Mouse (Mus musculus) CH12.LX (cell line): Measurements from ENCODE around the gene Sctr. TPM values are rescaled to one million over a fixed set of nuclear protein-coding genes. Genes with fewer than 3 reads are reported as not detected.

Experiments
- DNase-seq: peaks from one replicate; pipeline ENCODE4 v3.0.0-alpha.2; 2013; ENCODE audit errors: extremely low read depth
- H3K27ac ChIP-seq: 2 replicates; pipeline ENCODE4 v1.5.1; 2012; ENCODE audit warnings: low read depth, mild to moderate bottlenecking, control low read depth, moderate library complexity; ENCODE audit not compliant: insufficient read depth
- H3K27me3 ChIP-seq: replicated peaks from 2 replicates; pipeline ENCODE3; 2012; ENCODE audit warnings: inconsistent platforms
- H3K36me3 ChIP-seq, 2 experiments: replicated peaks in 1 of 2; 2 replicates each; pipeline versions ENCODE3 to v1.6.1; 2012; ENCODE audit warnings: inconsistent platforms in 1 of 2, low read length in 1 of 2, mild to moderate bottlenecking in 1 of 2, mixed read lengths in 1 of 2, moderate library complexity in 1 of 2; ENCODE audit not compliant: control insufficient read depth in 1 of 2, insufficient read depth in 1 of 2
- H3K4me1 ChIP-seq, 2 experiments: 2 replicates each; pipeline ENCODE4 v1.6.1; 2012; ENCODE audit warnings: inconsistent platforms in 1 of 2, moderate library complexity in 1 of 2; ENCODE audit not compliant: insufficient read depth in 2 of 2, control insufficient read depth in 1 of 2
- H3K4me2 ChIP-seq: 2 replicates; pipeline ENCODE4 v1.6.1; 2012; ENCODE audit warnings: low read depth, mild to moderate bottlenecking, control low read depth; ENCODE audit not compliant: poor library complexity, insufficient read depth, severe bottlenecking
- H3K4me3 ChIP-seq, 3 experiments: fragments of 150-350 bp in 1 of 3; sonication (generic) in 1 of 3; replicated peaks in 1 of 3; 2 replicates each; pipeline versions ENCODE3 to v1.5.1; 2011 to 2012; ENCODE audit warnings: low read depth in 2 of 3, low read length in 2 of 3, mild to moderate bottlenecking in 2 of 3, moderate library complexity in 2 of 3, control low read depth in 1 of 3, improper control_type of control experiment in 1 of 3, inconsistent platforms in 1 of 3, mixed read lengths in 1 of 3; ENCODE audit not compliant: poor library complexity in 1 of 3
- H3K79me2 ChIP-seq: replicated peaks from 2 replicates; pipeline ENCODE4 v1.6.1; 2012; ENCODE audit warnings: mild to moderate bottlenecking, moderate library complexity; ENCODE audit not compliant: control insufficient read depth, poor library complexity, insufficient read depth, severe bottlenecking; ENCODE audit errors: extremely low read depth
- H3K9ac ChIP-seq: 2 replicates; pipeline ENCODE4 v1.6.1; 2012; ENCODE audit warnings: low read depth, mild to moderate bottlenecking, control low read depth, moderate library complexity; ENCODE audit not compliant: insufficient read depth
- H3K9me3 ChIP-seq: replicated peaks from 2 replicates; pipeline ENCODE3; 2012; ENCODE audit warnings: low read length, inconsistent platforms, mixed read lengths
- CHD1 ChIP-seq: IDR thresholded peaks from 2 replicates; pipeline ENCODE4 v1.6.1; 2012; ENCODE audit warnings: low read depth, low read length, improper control_type of control experiment, inconsistent platforms
- CTCF ChIP-seq, 2 experiments: IDR thresholded peaks in 1 of 2; conservative IDR thresholded peaks in 1 of 2; 2 replicates each; pipeline ENCODE4 v1.5.1; 2011 to 2012; ENCODE audit warnings: low read depth in 2 of 2, low read length in 2 of 2, improper control_type of control experiment in 1 of 2, inconsistent platforms in 1 of 2, mild to moderate bottlenecking in 1 of 2, moderate library complexity in 1 of 2
- E2F4 ChIP-seq: IDR thresholded peaks from 2 replicates; pipeline ENCODE4 v1.6.1; 2011; ENCODE audit warnings: low read depth, low read length, improper control_type of control experiment; ENCODE audit not compliant: insufficient replicate concordance
- ELF1 ChIP-seq: IDR thresholded peaks from 2 replicates; pipeline ENCODE4 v1.6.1; 2014; ENCODE audit warnings: low read depth, mild to moderate bottlenecking, inconsistent platforms, low read length, improper control_type of control experiment
- EP300 ChIP-seq: IDR thresholded peaks from 2 replicates; pipeline ENCODE4 v1.6.1; 2011; ENCODE audit warnings: low read length, improper control_type of control experiment
- ETS1 ChIP-seq: conservative IDR thresholded peaks from 2 replicates; pipeline ENCODE4 v1.6.1; 2012; ENCODE audit warnings: low read depth, mild to moderate bottlenecking, inconsistent platforms, low read length, improper control_type of control experiment, moderate library complexity
- GABPA ChIP-seq: IDR thresholded peaks from 2 replicates; pipeline ENCODE4 v1.6.1; 2012; ENCODE audit warnings: low read depth, low read length, improper control_type of control experiment, inconsistent platforms; ENCODE audit not compliant: insufficient replicate concordance
- HCFC1 ChIP-seq: IDR thresholded peaks from 2 replicates; pipeline ENCODE4 v1.6.1; 2012; ENCODE audit warnings: low read depth, mild to moderate bottlenecking, inconsistent platforms, low read length, improper control_type of control experiment
- JUND ChIP-seq: conservative IDR thresholded peaks from 2 replicates; pipeline ENCODE4 v1.6.1; 2011; ENCODE audit warnings: low read depth, low read length, improper control_type of control experiment
- MAX ChIP-seq: IDR thresholded peaks from 2 replicates; pipeline ENCODE4 v1.6.1; 2011; ENCODE audit warnings: low read length, improper control_type of control experiment
- MAZ ChIP-seq: IDR thresholded peaks from 2 replicates; pipeline ENCODE4 v1.6.1; 2012; ENCODE audit warnings: low read depth, mild to moderate bottlenecking, inconsistent platforms, low read length, improper control_type of control experiment, moderate library complexity
- NRF1 ChIP-seq: IDR thresholded peaks from 2 replicates; pipeline ENCODE4 v1.6.1; 2014; ENCODE audit warnings: low read depth, mild to moderate bottlenecking, inconsistent platforms, low read length, improper control_type of control experiment, moderate library complexity
- PAX5 ChIP-seq: IDR thresholded peaks from 2 replicates; pipeline ENCODE4 v1.6.1; 2012; ENCODE audit warnings: low read length, inconsistent platforms, mixed read lengths
- POLR2AphosphoS2 ChIP-seq: IDR thresholded peaks from 2 replicates; pipeline ENCODE4 v1.6.1; 2011; ENCODE audit warnings: low read depth, low read length, improper control_type of control experiment
- RAD21 ChIP-seq: IDR thresholded peaks from 2 replicates; pipeline ENCODE4 v1.6.1; 2011; ENCODE audit warnings: low read depth, mild to moderate bottlenecking, low read length, improper control_type of control experiment, moderate library complexity
- RCOR1 ChIP-seq: conservative IDR thresholded peaks from 2 replicates; pipeline ENCODE4 v1.6.1; 2012; ENCODE audit warnings: low read depth, mild to moderate bottlenecking, inconsistent platforms, low read length, improper control_type of control experiment
- SMC3 ChIP-seq: IDR thresholded peaks from 2 replicates; pipeline ENCODE4 v1.6.1; 2011; ENCODE audit warnings: low read depth, low read length, improper control_type of control experiment
- TBP ChIP-seq: conservative IDR thresholded peaks from 2 replicates; pipeline ENCODE4 v1.6.1; 2011; ENCODE audit warnings: low read depth, low read length, improper control_type of control experiment
- TCF12 ChIP-seq: IDR thresholded peaks from 2 replicates; pipeline ENCODE4 v1.6.1; 2014; ENCODE audit warnings: low read depth, mild to moderate bottlenecking, inconsistent platforms, low read length, improper control_type of control experiment
- UBTF ChIP-seq: IDR thresholded peaks from 2 replicates; pipeline ENCODE4 v1.6.1; 2012; ENCODE audit warnings: low read depth, mild to moderate bottlenecking, inconsistent platforms, low read length, improper control_type of control experiment, moderate library complexity
- USF1 ChIP-seq: IDR thresholded peaks from 2 replicates; pipeline ENCODE4 v1.6.1; 2014; ENCODE audit warnings: low read depth, mild to moderate bottlenecking, inconsistent platforms, low read length, improper control_type of control experiment
- USF2 ChIP-seq: conservative IDR thresholded peaks from 2 replicates; pipeline ENCODE4 v1.6.1; 2011; ENCODE audit warnings: low read depth, low read length, improper control_type of control experiment
- ZC3H11A ChIP-seq: IDR thresholded peaks from 2 replicates; pipeline ENCODE4 v1.6.1; 2012; ENCODE audit warnings: low read depth, mild to moderate bottlenecking, inconsistent platforms, low read length, improper control_type of control experiment
- ZKSCAN1 ChIP-seq: IDR thresholded peaks from 2 replicates; pipeline ENCODE4 v1.6.1; 2012; ENCODE audit warnings: low read depth, inconsistent platforms, low read length, improper control_type of control experiment, borderline replicate concordance
- ZMIZ1 ChIP-seq: IDR thresholded peaks from 2 replicates; pipeline ENCODE4 v1.6.1; 2012; ENCODE audit warnings: low read depth, mild to moderate bottlenecking, inconsistent platforms, low read length, improper control_type of control experiment
- dilution Hi-C: fragments of 300-500 bp; cut with MboI; formaldehyde crosslinking; loops from 2 replicates; pipeline ENCODE4 v1.14.3; 2020; ENCODE audit warnings: low sequenced_read_pairs; ENCODE audit not compliant: extremely low pct_unique_long_range_greater_than_20kb, extremely low pct_ligation_motif_present
- in situ Hi-C: fragments of 300-500 bp; cut with MboI; formaldehyde crosslinking; loops from 3 replicates; pipeline ENCODE4 v1.14.3; 2019; ENCODE audit warnings: low sequenced_read_pairs, low pct_ligation_motif_present, low pct_unique_long_range_greater_than_20kb, mixed read lengths
- polyA plus RNA-seq: library from polyadenylated mRNA; unstranded; fragments of >175 nt; gene quantifications from 2 replicates; pipeline ENCODE4 v1.2.1, GENCODE M21; 2012; ENCODE audit warnings: low read depth; ENCODE audit not compliant: insufficient read length
- total RNA-seq, 2 experiments: library from RNA; depleted of rRNA; stranded (reverse); fragments of 300-350 nt in 1 of 2; fragments of >200 nt in 1 of 2; gene quantifications; 2 replicates each; pipeline ENCODE4 v1.2.3; 2012 to 2014

Gene Sctr
- total and polyA plus RNA-seq, 3 experiments: not detected

GRCm38 (mm10) chr1:119959464-119959863 is 47.2 kb upstream of the Sctr start:
- TF ChIP-seq ETS1: no peak
- TF ChIP-seq ELF1: no peak
- TF ChIP-seq CTCF (conservative IDR thresholded peaks at IDR 0.05 in 1 of 2, IDR thresholded peaks at IDR 0.05 in 1 of 2; ENCODE audit: low read depth in 2 of 2, low read length in 2 of 2): no peak
- no peak for TF ChIP-seq GABPA
- TF ChIP-seq JUND: no peak
- TF ChIP-seq RAD21: no peak
- TF ChIP-seq USF2: no peak
- no peak for TF ChIP-seq E2F4
- no peak for TF ChIP-seq NRF1
- TF ChIP-seq ZKSCAN1: no peak
- no peak for TF ChIP-seq SMC3
- TF ChIP-seq TCF12: no peak
- TF ChIP-seq EP300: no peak
- no peak for TF ChIP-seq CHD1
- no peak for TF ChIP-seq ZC3H11A
- no peak for TF ChIP-seq POLR2AphosphoS2
- no peak for TF ChIP-seq HCFC1
- no peak for TF ChIP-seq UBTF
- TF ChIP-seq, all 38 proteins: peak for 0
- Histone ChIP-seq H3K27me3 (no peaks in the 10 kb centered on the region), H3K4me2 (no peak overlapping the region), H3K27ac (no peak overlapping the region), H3K4me3 (no peak overlapping the region), H3K36me3 (no peaks in the 10 kb centered on the region), H3K4me1 (no peaks in the 10 kb centered on the region), H3K79me2 (no peaks in the 10 kb centered on the region), H3K9me3 (no peaks in the 10 kb centered on the region), H3K9ac (no peak overlapping the region)
- in situ Hi-C loops: no loop called here
- DNase-seq: no peak
- dilution Hi-C loops: no loop called here

GRCm38 (mm10) chr1:119959920-119960319 is 46.8 kb upstream of the Sctr start:
- Histone ChIP-seq H3K36me3 (no peaks in the 10 kb centered on the region), H3K4me2 (no peak overlapping the region), H3K9ac (no peak overlapping the region), H3K27me3 (no peaks in the 10 kb centered on the region), H3K4me1 (no peaks in the 10 kb centered on the region), H3K79me2 (no peaks in the 10 kb centered on the region), H3K9me3 (no peaks in the 10 kb centered on the region), H3K27ac (no peak overlapping the region), H3K4me3 (no peak overlapping the region)
- in situ Hi-C loops (no loop called here), dilution Hi-C loops (no loop called here)
- no peak for DNase-seq
- TF ChIP-seq MAX (no peak), ELF1 (no peak), MAZ (no peak), CTCF (conservative IDR thresholded peaks at IDR 0.05 in 1 of 2, IDR thresholded peaks at IDR 0.05 in 1 of 2; ENCODE audit: low read depth in 2 of 2, low read length in 2 of 2) (no peak), ETS1 (no peak), POLR2AphosphoS2 (no peak), RCOR1 (no peak), ZMIZ1 (no peak), PAX5 (no peak), USF1 (no peak), TBP (no peak)
